Mouse (Mus musculus) telencephalon, adult 2 months (tissue): Measurements from ENCODE around the gene Thsd1.

ENCODE experiments used
- DNase-seq: peaks from one replicate; pipeline ENCODE4 v3.0.0-alpha.2; 2011; ENCODE audit warnings: low read depth, low spot score

Thsd1 gene

GRCm38 (mm10) chr8:22227061-22227877 is at the start of gene Thsd1:
Gene Thsd1 (plus strand): TSS chr8:22227313.
- DNase-seq = no peak

- no peak for DNase-seq
Observed at GRCm38 (mm10) chr8:22184884-22185283, 42.2 kb upstream of the Thsd1 start.

- peak; percentile 22 for DNase-seq
Observed at GRCm38 (mm10) chr8:22185431-22186397, 41.4 kb upstream of the Thsd1 start, which contains the start of gene Ckap2. Gene Ckap2 (minus strand): TSS chr8:22185819.

- DNase-seq = peak; percentile 27
Observed at GRCm38 (mm10) chr8:22192660-22193431, 34.3 kb upstream of the Thsd1 start, which contains the start of gene Vps36. Gene Vps36 (plus strand): TSS chr8:22192809.

GRCm38 (mm10) chr8:22193432-22194010 is 33.6 kb upstream of the Thsd1 start:
- DNase-seq = peak; percentile 22

GRCm38 (mm10) chr8:22197914-22198313 is 29.2 kb upstream of the Thsd1 start:
- DNase-seq = no peak

- no peak for DNase-seq
Observed at GRCm38 (mm10) chr8:22199481-22199880, 27.6 kb upstream of the Thsd1 start.

GRCm38 (mm10) chr8:22207535-22207934 is 19.6 kb upstream of the Thsd1 start:
- DNase-seq = no peak

- DNase-seq = no peak
Observed at GRCm38 (mm10) chr8:22209012-22209411, 18.1 kb upstream of the Thsd1 start.

GRCm38 (mm10) chr8:22214826-22215225 is 12.3 kb upstream of the Thsd1 start:
- no peak for DNase-seq

- DNase-seq = no peak
Observed at GRCm38 (mm10) chr8:22226361-22226760, 752 bp upstream of the Thsd1 start.

- no peak for DNase-seq
Observed at GRCm38 (mm10) chr8:22228621-22229020, 1.5 kb downstream of the Thsd1 start.

GRCm38 (mm10) chr8:22242986-22243385 is 15.9 kb downstream of the Thsd1 start:
- no peak for DNase-seq

GRCm38 (mm10) chr8:22245663-22246062 is 18.6 kb downstream of the Thsd1 start:
- no peak for DNase-seq

GRCm38 (mm10) chr8:22247956-22248355 is 20.8 kb downstream of the Thsd1 start:
- DNase-seq = peak; percentile 40

GRCm38 (mm10) chr8:22249080-22249479 is 22.0 kb downstream of the Thsd1 start:
- DNase-seq = no peak

GRCm38 (mm10) chr8:22258946-22259450 is 31.9 kb downstream of the Thsd1 start:
- DNase-seq = no peak

- DNase-seq = no peak
Observed at GRCm38 (mm10) chr8:22259531-22259930, 32.4 kb downstream of the Thsd1 start.

- DNase-seq = no peak
Observed at GRCm38 (mm10) chr8:22260091-22260722, 33.1 kb downstream of the Thsd1 start.

- no peak for DNase-seq
Observed at GRCm38 (mm10) chr8:22262267-22262666, 35.2 kb downstream of the Thsd1 start.
